Mouse (Mus musculus) spleen, adult 2 months (tissue): ENCODE results near the gene Rubcn.

Experiments
- CTCF ChIP-seq: fragments of 200-500 bp; IDR thresholded peaks from 2 replicates; pipeline ENCODE4 v1.5.1; 2011; ENCODE audit warnings: mild to moderate bottlenecking, inconsistent platforms; ENCODE audit not compliant: insufficient read depth, insufficient read length, insufficient replicate concordance; ENCODE audit errors: extremely low read depth
- POLR2A ChIP-seq: fragments of 200-500 bp; IDR thresholded peaks from 2 replicates; pipeline ENCODE4 v1.6.1; 2011; ENCODE audit warnings: low read depth, low read length, inconsistent platforms

DNA sequence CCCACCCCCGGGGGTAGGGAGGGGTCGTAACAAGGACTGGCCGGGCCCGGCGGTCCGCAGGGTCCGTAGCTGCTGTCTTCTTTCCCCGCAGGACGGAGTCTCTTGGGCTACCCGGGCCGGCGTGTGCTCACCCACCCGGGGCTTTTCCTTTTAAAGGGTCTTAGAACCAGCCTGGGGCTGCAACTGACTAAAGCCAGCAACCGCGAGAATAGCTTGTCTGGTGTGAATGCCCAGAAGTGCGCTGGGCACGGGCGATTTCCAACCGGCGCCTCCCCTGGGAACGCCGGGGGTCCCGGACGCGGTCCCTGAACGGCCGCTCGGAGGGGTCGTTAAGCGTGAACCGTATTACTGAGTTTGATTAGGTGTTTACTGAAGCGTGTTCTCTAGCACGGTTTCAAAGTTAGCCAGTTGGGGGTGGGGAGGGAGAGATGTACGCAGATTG, 612 bp upstream of the Rubcn start:
- TF ChIP-seq POLR2A (no peak), CTCF (no peak)
